Comparison of ENCODE assay signal across 18 mouse cellular contexts in genomic region chr7:125516723-125517122, GRCm38 (mm10). TPM values are rescaled to one million over a fixed set of nuclear protein-coding genes. Genes with fewer than 3 reads are reported as not detected.
A peak's percentile ranks its signal among the peaks of the same experiment; 100 is the strongest.
DNase-seq lines count a peak whose midpoint lies in the region; ATAC-seq and TF ChIP-seq lines count a peak whose summit lies in the region.
"Had no signal": no experiment of that assay in that cellular context is flagged by ENCODE, and none has a peak within 500 bp of the region (broad histone marks: within the 10 kb centered on the region; RNA-seq: fewer than 3 reads in every experiment).

No protein-coding gene starts in this region.

- H3K9ac ChIP-seq in liver, embryonic 14.5 days (replicated peaks), result peak overlapping the region; percentile 13; the same call in 1 of the 2 replicates
- H3K9ac ChIP-seq: embryonic facial prominence, embryonic 13.5 days had no signal

- peak; percentile 82 for ATAC-seq in liver, embryonic 14.5 days (ENCODE audit: insufficient read depth)
- ATAC-seq: Patski had no signal

- TF ChIP-seq EP300 in liver, embryonic 14.5 days (IDR thresholded peaks at IDR 0.05; ENCODE audit: low read depth), result peak; percentile 79

- H3K36me3 ChIP-seq in erythroblast, embryonic 14.5 days (ENCODE audit: control insufficient read depth), result peaks cover 2% of the 10 kb centered on the region; the same call in 1 of the 2 replicates
- H3K36me3 ChIP-seq in liver, embryonic 14.5 days (replicated peaks; ENCODE audit: control insufficient read depth, insufficient read depth, low read depth), result no peaks in the 10 kb centered on the region
- H3K36me3 ChIP-seq: embryonic facial prominence, embryonic 13.5 days; hindbrain, embryonic 10.5 days had no signal

- TF ChIP-seq CTCF in liver, embryonic 14.5 days (IDR thresholded peaks at IDR 0.05; ENCODE audit: low read depth), result no peak

- peak overlapping the region; percentile 72 for H3K27ac ChIP-seq in liver, embryonic 14.5 days
- H3K27ac ChIP-seq: hindbrain, embryonic 10.5 days had no signal

- peak overlapping the region; percentile 46 for H3K4me2 ChIP-seq in liver, embryonic 14.5 days (ENCODE audit: low read depth)
- H3K4me2 ChIP-seq: embryonic facial prominence, embryonic 13.5 days had no signal

- DNase-seq in 416B (ENCODE audit: low read depth), result peak; percentile 98
- DNase-seq in MEL-GATA-1-ER (ENCODE audit: extremely low read depth, low read depth), result peak; percentile 66
- peak; percentile 57 to 61 (median 59) for DNase-seq in liver, embryonic 14.5 days (ENCODE audit: low read depth in 3 of 3, low spot score in 3 of 3)
- no peak for DNase-seq in ovary, adult 18-20 months (ENCODE audit: low spot score)
- no peak for DNase-seq in lung, postnatal 10 days
- no peak for DNase-seq in kidney, postnatal 25 days
- no peak for DNase-seq in yolk sac, embryonic 10.5 days (ENCODE audit: low spot score)
- DNase-seq: cerebellum, adult 9-10 months; gastrocnemius, postnatal 14 days; heart, adult 18-20 months; kidney, adult 2 months; kidney, postnatal 10 days; left cerebral cortex, postnatal 4 days; lung, postnatal 14 days had no signal

- H3K9me3 ChIP-seq in erythroblast, embryonic 14.5 days (ENCODE audit: control insufficient read depth, low read length), result peaks cover 3% of the 10 kb centered on the region
- H3K9me3 ChIP-seq in liver, embryonic 14.5 days (ENCODE audit: control insufficient read depth, low read length), result no peaks in the 10 kb centered on the region
- H3K9me3 ChIP-seq: embryonic facial prominence, embryonic 13.5 days; hindbrain, embryonic 10.5 days had no signal

- WGBS in liver, embryonic 14.5 days (ENCODE audit: insufficient replicate concordance), result 33% methylated on average over 8 of the region's 8 CpGs

- H3K4me1 ChIP-seq in erythroblast, embryonic 14.5 days (ENCODE audit: control insufficient read depth), result peaks cover 66% of the 10 kb centered on the region
- peaks cover 46 to 53% of the 10 kb centered on the region in 2 experiments for H3K4me1 ChIP-seq in liver, embryonic 14.5 days (replicated peaks; ENCODE audit: control insufficient read depth in 2 of 2, insufficient read depth in 2 of 2, low read length in 1 of 2)

- peak overlapping the region; percentile 15 for H3K4me3 ChIP-seq in erythroblast, embryonic 14.5 days (replicated peaks)
- no peak overlapping the region for H3K4me3 ChIP-seq in liver, embryonic 14.5 days (ENCODE audit: insufficient read depth in 1 of 2, low read depth in 2 of 2, low read length in 2 of 2)
- H3K4me3 ChIP-seq: embryonic facial prominence, embryonic 13.5 days; hindbrain, embryonic 10.5 days had no signal

- H3K27me3 ChIP-seq in erythroblast, embryonic 14.5 days (ENCODE audit: control insufficient read depth), result no peaks in the 10 kb centered on the region
- no peaks in the 10 kb centered on the region for H3K27me3 ChIP-seq in liver, embryonic 14.5 days (ENCODE audit: control insufficient read depth, insufficient read depth, low read length)
- H3K27me3 ChIP-seq: embryonic facial prominence, embryonic 13.5 days had no signal

RNA-seq across cellular contexts. Expression of gene Nsmce1, which starts 25.3 kb away (rescaled TPM):
- polyA plus RNA-seq in erythroblast, embryonic 14.5 days (2012), result 2.3 and 2.9 TPM in 2 replicates
- polyA plus RNA-seq in liver, embryonic 14.5 days (2012; rRNA removed), result 27.5 and 42.3 TPM in 2 replicates
- 90.1 and 92.5 TPM in 2 replicates for polyA plus RNA-seq in liver, embryonic 14.5 days (2014; fragmentation: Nextera tagmentation; extraction: Ambion mirVana)

RNA-seq across cellular contexts. Expression of gene Il4ra, which starts 35.2 kb away (rescaled TPM):
- polyA plus RNA-seq in erythroblast, embryonic 14.5 days (2012), result 0.08 and 0.09 TPM in 2 replicates
- 1.9 and 2.8 TPM in 2 replicates for polyA plus RNA-seq in liver, embryonic 14.5 days (2012; rRNA removed)
- polyA plus RNA-seq in liver, embryonic 14.5 days (2014; fragmentation: Nextera tagmentation; extraction: Ambion mirVana), result 1.9 and 2.4 TPM in 2 replicates

Comparison
In these comparisons a context has a peak if more than half of its experiments do, and no peak if none do; other contexts are left out.
1. DNase-seq: peak in 416B (single experiment), MEL-GATA-1-ER (single experiment) and liver, embryonic 14.5 days (3 of 3); none in ovary, adult 18-20 months (single experiment), lung, postnatal 10 days (single experiment), kidney, postnatal 25 days (0 of 2) and yolk sac, embryonic 10.5 days (single experiment).